Mouse (Mus musculus) heart, embryonic 11.5 days (tissue): Measurements from ENCODE around the gene S100z. TPM values are rescaled to one million over a fixed set of nuclear protein-coding genes. Genes with fewer than 3 reads are reported as not detected.

Experiments
- ATAC-seq: fragments of 200-750 bp; cut with Nextera tagmentation; replicated peaks from 2 replicates; pipeline ENCODE4 v1.8.0; 2017; ENCODE audit warnings: moderate library complexity; ENCODE audit not compliant: insufficient number of reproducible peaks, low FRiP score, low TSS enrichment
- H3K27ac ChIP-seq: fragments of 300-500 bp; sonication (generic); 2 replicates; pipeline ENCODE4 v1.5.1; 2014; ENCODE audit warnings: mild to moderate bottlenecking, low read depth, low read length
- H3K27me3 ChIP-seq: fragments of 300-500 bp; sonication (generic); 2 replicates; pipeline ENCODE4 v1.6.1; 2014; ENCODE audit warnings: mild to moderate bottlenecking, low read length, mixed read lengths; ENCODE audit not compliant: control insufficient read depth, insufficient read depth
- H3K36me3 ChIP-seq: fragments of 300-500 bp; sonication (generic); 2 replicates; pipeline ENCODE4 v1.6.1; 2014; ENCODE audit warnings: mild to moderate bottlenecking, low read length, moderate library complexity, mixed read lengths; ENCODE audit not compliant: control insufficient read depth, insufficient read depth
- H3K4me1 ChIP-seq: fragments of 300-500 bp; sonication (generic); 2 replicates; pipeline ENCODE4 v1.6.1; 2014; ENCODE audit warnings: low read length; ENCODE audit not compliant: control insufficient read depth, insufficient read depth
- H3K4me2 ChIP-seq: fragments of 300-500 bp; sonication (generic); 2 replicates; pipeline ENCODE4 v1.6.1; 2014; ENCODE audit warnings: mild to moderate bottlenecking, moderate library complexity
- H3K4me3 ChIP-seq: fragments of 300-500 bp; sonication (generic); 2 replicates; pipeline ENCODE4 v1.5.1; 2014; ENCODE audit warnings: low read depth, low read length
- H3K9ac ChIP-seq: fragments of 300-500 bp; sonication (generic); 2 replicates; pipeline ENCODE4 v1.6.1; 2014; ENCODE audit warnings: mild to moderate bottlenecking, low read depth, low read length, moderate library complexity
- H3K9me3 ChIP-seq: fragments of 300-500 bp; sonication (generic); replicated peaks from 2 replicates; pipeline ENCODE4 v1.6.1; 2016; ENCODE audit warnings: low read length; ENCODE audit not compliant: control insufficient read depth
- WGBS: fragments of 180-500 bp; shearing (Covaris S2); extraction: QIAGEN DNeasy Blood & Tissue Kit; methylation state at CpG from one replicate; pipeline ENCODE4 v1.1.7; 2014; ENCODE audit not compliant: insufficient replicate concordance; 5-methylcytosine and 5-hydroxymethylcytosine counted together
- polyA plus RNA-seq: library from polyadenylated mRNA; unstranded; fragments of >200 nt; fragmentation: Nextera tagmentation; extraction: Ambion mirVana; gene quantifications from 2 replicates; pipeline ENCODE4 v1.2.1, GENCODE M21; 2014

S100z gene
- polyA plus RNA-seq, 1 experiment from 2014 or later = not detected

GRCm38 (mm10) chr13:95503279-95503917, 24.9 kb upstream of the S100z start:
- Histone ChIP-seq H3K4me2 (no peak overlapping the region), H3K9me3 (no peaks in the 10 kb centered on the region), H3K4me3 (no peak overlapping the region), H3K36me3 (no peaks in the 10 kb centered on the region), H3K4me1 (no peaks in the 10 kb centered on the region), H3K27me3 (no peaks in the 10 kb centered on the region), H3K9ac (no peak overlapping the region), H3K27ac (no peak overlapping the region)
- WGBS = 76% methylated on average over 8 of the region's 8 CpGs
- no peak for ATAC-seq

GRCm38 (mm10) chr13:95496601-95497000, 18.1 kb upstream of the S100z start:
- no peak overlapping the region for H3K9ac ChIP-seq
- no peaks in the 10 kb centered on the region for H3K27me3 ChIP-seq
- no peak overlapping the region for H3K4me3 ChIP-seq
- no peak overlapping the region for H3K4me2 ChIP-seq
- H3K27ac ChIP-seq = no peak overlapping the region
- peaks cover 18% of the 10 kb centered on the region; the same call in 1 of the 2 replicates for H3K4me1 ChIP-seq
- no peak for ATAC-seq
- 75% methylated on average over 3 of the region's 3 CpGs for WGBS
- no peaks in the 10 kb centered on the region for H3K9me3 ChIP-seq
- no peaks in the 10 kb centered on the region for H3K36me3 ChIP-seq

DNA sequence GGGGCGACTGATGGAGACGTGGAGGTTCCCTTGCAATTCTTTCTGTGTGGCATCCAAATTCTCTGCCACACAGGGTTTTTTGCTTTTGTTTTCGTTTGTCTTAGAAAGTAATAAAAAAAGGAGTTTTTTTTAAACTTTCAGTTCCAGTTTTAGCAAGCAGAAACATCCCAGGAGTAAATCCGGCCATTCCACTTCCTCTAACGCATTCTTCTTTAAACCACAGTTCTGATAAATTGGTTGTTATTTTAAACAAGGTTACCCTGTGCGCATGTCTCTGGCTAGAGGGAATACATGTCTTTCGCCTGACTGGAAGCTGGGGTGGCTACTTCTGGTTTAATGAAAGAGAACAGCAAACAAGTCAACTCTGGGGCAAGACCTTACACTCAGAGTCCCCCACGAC, 16.3 kb upstream of the S100z start:
- no peak for ATAC-seq
- H3K27ac ChIP-seq = no peak overlapping the region
- H3K4me1 ChIP-seq = peaks cover 18% of the 10 kb centered on the region; the same call in 1 of the 2 replicates
- no peak overlapping the region for H3K4me2 ChIP-seq
- no peak overlapping the region for H3K9ac ChIP-seq
- WGBS = 60% methylated on average over 8 of the region's 8 CpGs
- H3K9me3 ChIP-seq = no peaks in the 10 kb centered on the region
- no peaks in the 10 kb centered on the region for H3K27me3 ChIP-seq
- no peaks in the 10 kb centered on the region for H3K36me3 ChIP-seq
- no peak overlapping the region for H3K4me3 ChIP-seq

- ATAC-seq = no peak
- 56% methylated on average over 5 of the region's 5 CpGs for WGBS
Measured at GRCm38 (mm10) chr13:95493296-95493695, 14.8 kb upstream of the S100z start.

DNA sequence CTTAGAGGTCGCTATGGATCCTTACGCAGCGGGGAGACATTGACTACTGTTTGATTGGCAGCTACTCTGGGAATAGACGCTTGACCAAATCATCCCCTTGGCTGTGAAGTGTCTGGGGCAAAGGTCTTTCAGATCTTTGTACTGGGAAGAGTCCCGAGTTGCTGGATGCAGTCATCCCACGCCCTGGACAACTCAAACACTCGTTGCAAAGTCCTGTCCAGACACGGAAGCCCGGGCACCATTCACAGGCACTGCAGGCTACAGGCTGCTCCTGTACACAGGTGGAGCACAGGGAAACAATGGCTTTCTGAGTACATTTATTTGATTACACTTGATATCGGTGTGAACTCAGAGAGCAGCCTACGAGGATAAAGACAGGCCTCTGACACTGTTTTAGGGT, 12.8 kb upstream of the S100z start:
- H3K27me3 ChIP-seq = no peaks in the 10 kb centered on the region
- no peak overlapping the region for H3K4me2 ChIP-seq
- ATAC-seq = no peak
- 61% methylated on average over 11 of the region's 11 CpGs for WGBS
- no peaks in the 10 kb centered on the region for H3K9me3 ChIP-seq
- H3K4me1 ChIP-seq = peaks cover 18% of the 10 kb centered on the region; the same call in 1 of the 2 replicates
- no peak overlapping the region for H3K4me3 ChIP-seq
- H3K27ac ChIP-seq = no peak overlapping the region
- H3K36me3 ChIP-seq = no peaks in the 10 kb centered on the region
- H3K9ac ChIP-seq = no peak overlapping the region

More at GRCm38 (mm10) chr13:95493296-95493695, 14.8 kb upstream of the S100z start:
- no peak overlapping the region for H3K9ac ChIP-seq
- H3K4me3 ChIP-seq = no peak overlapping the region
- H3K4me1 ChIP-seq = peaks cover 18% of the 10 kb centered on the region; the same call in 1 of the 2 replicates
- H3K9me3 ChIP-seq = no peaks in the 10 kb centered on the region
- no peak overlapping the region for H3K4me2 ChIP-seq
- no peaks in the 10 kb centered on the region for H3K36me3 ChIP-seq
- no peaks in the 10 kb centered on the region for H3K27me3 ChIP-seq
- no peak overlapping the region for H3K27ac ChIP-seq

GRCm38 (mm10) chr13:95484664-95485063, 6.1 kb upstream of the S100z start:
- 37% methylated on average over 5 of the region's 5 CpGs for WGBS
- Histone ChIP-seq H3K27me3 (peaks cover 2% of the 10 kb centered on the region; the same call in 1 of the 2 replicates), H3K36me3 (no peaks in the 10 kb centered on the region), H3K9me3 (no peaks in the 10 kb centered on the region), H3K4me3 (no peak overlapping the region), H3K4me2 (no peak overlapping the region), H3K27ac (no peak overlapping the region), H3K9ac (no peak overlapping the region), H3K4me1 (no peaks in the 10 kb centered on the region)
- no peak for ATAC-seq

DNA sequence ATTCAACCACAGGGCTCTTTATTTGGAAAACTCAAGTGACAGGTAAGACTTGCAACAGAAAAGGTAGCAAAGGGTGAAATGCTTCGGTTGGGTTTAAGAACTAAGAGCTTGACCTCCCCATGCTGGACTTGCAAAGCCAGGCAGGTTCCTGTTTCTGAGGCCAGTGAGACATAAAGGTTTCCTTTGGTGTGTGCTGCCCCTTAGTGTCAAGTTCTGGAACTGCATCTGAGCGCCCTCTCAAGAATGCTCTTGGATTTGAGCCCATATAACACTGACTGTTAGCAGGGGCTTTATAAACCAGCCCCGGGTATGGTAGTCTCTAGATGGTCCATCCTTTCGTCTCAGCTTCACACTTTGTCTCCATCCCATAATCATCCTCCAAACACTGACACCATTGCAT, 2.9 kb upstream of the S100z start:
- Histone ChIP-seq H3K36me3 (no peaks in the 10 kb centered on the region), H3K4me1 (no peaks in the 10 kb centered on the region), H3K27me3 (peaks cover 3% of the 10 kb centered on the region; the same call in 1 of the 2 replicates), H3K9me3 (no peaks in the 10 kb centered on the region), H3K27ac (no peak overlapping the region), H3K4me2 (no peak overlapping the region), H3K9ac (no peak overlapping the region), H3K4me3 (no peak overlapping the region)
- WGBS = 11% methylated on average over 4 of the region's 4 CpGs
- ATAC-seq = no peak

DNA sequence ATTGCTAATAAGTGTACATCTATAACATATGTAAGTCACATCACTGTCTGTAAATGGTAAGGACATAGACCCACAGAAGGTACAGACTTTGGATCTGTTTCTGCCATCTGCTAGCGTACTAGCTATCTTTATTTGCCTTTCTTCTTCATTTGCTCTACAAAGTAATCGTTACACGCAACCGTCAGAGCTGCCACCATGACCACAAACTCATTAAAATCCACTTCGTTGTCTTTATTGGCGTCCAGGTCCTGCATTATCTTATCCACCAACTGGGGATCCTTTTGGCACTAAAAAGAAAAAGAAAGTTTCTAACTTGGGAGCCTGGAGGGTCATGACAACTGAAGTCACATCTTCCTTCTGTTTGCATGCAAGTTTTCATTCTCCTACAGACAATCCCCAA, 1.3 kb downstream of the S100z start:
- Histone ChIP-seq H3K27me3 (peaks cover 3% of the 10 kb centered on the region; the same call in 1 of the 2 replicates), H3K4me3 (no peak overlapping the region), H3K9ac (no peak overlapping the region), H3K36me3 (no peaks in the 10 kb centered on the region), H3K27ac (no peak overlapping the region), H3K4me1 (no peaks in the 10 kb centered on the region), H3K9me3 (no peaks in the 10 kb centered on the region), H3K4me2 (no peak overlapping the region)
- ATAC-seq = no peak
- WGBS = 76% methylated on average over 6 of the region's 6 CpGs

DNA sequence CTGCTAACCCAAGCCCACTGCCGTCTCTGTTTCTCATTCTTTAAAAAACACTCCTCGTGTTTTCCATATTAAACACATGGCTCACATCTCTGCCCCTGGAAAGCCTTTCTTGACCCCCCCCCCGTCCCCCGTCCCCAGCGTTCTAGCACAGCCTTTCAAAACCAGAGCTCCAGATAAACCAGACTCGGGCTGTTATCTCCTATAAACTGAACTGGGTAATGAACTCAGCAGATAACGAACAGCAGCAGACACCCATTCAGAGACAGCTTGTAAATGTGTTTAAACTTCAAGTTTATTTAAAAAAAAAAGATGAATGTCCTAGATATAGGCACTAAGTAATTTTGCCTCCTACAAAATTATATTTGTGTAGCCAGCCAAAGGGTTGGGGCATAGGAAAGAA, 3.4 kb downstream of the S100z start:
- H3K27me3 ChIP-seq = peaks cover 3% of the 10 kb centered on the region; the same call in 1 of the 2 replicates
- WGBS = 17% methylated on average over 7 of the region's 7 CpGs
- no peaks in the 10 kb centered on the region for H3K4me1 ChIP-seq
- ATAC-seq = no peak
- H3K27ac ChIP-seq = no peak overlapping the region
- no peaks in the 10 kb centered on the region for H3K36me3 ChIP-seq
- no peak overlapping the region for H3K4me3 ChIP-seq
- H3K9me3 ChIP-seq = no peaks in the 10 kb centered on the region
- H3K4me2 ChIP-seq = no peak overlapping the region
- no peak overlapping the region for H3K9ac ChIP-seq
